Mouse (Mus musculus) large intestine, adult 2 months (tissue): ENCODE measurements at regions not wholly inside any gene's neighbourhood (a gene's known extent, or its start where the extent isn't known, plus 50 kb on each side); places are given as distances from the start of the nearest gene placed in this dataset.

Source experiments
- DNase-seq: peaks from one replicate; pipeline ENCODE4 v3.0.0-alpha.2; 2012; ENCODE audit warnings: low read depth, low spot score
- WGBS: fragments of 180-500 bp; shearing (Covaris S2); methylation state at CpG from one replicate; pipeline ENCODE4 v1.1.7; 2018; 5-methylcytosine and 5-hydroxymethylcytosine counted together

DNA sequence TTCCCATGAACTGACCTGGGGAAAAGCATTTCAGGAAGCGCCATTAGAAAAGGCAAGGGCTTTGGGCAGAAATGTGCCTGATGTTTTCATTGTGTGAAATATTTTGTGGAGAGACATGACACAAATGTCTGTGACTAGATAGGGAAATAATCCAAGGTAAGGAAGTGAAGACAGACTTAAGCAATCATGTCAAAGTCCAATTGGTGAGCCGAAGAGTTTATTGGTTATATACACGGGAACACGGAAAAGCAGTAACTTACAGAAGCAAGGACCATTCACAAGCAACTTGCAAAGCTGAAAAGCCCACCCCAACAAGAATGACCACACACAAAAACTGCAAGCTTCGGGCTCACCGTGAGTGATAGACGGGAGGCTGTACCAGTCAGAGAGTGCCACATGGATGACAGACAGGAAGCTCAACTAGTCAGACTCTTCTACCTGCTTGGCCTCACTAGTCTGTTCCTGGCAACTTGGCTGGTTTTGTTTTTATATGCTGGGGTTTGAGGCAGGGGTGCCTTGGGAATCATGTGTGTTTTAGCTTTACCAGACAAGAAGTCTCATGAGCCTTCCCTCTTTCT is 82.2 kb upstream of the Btg1 start:
- peak; percentile 47 for DNase-seq
- 54% methylated on average over 7 of the region's 7 CpGs for WGBS

DNA sequence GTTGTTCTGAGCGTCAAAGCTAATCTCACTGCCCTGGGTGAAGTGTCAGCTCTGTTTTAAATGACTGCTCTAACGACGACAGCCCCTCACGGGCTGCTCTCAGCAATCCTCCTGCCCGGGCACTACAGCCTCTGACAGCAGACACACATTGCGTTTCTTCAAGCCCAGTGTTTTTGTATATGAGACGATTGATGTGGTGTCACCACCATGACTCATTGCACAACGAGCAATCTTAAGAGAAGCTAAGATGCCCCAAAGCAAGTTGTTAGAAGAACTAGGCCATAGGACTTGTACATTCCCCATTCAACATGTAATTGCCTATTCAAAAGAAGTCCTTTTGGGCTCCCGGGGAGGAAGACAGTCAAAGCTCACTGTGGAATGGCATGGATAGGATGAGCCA is 81.3 kb upstream of the Btg1 start:
- WGBS, result 82% methylated on average over 9 of the region's 9 CpGs
- no peak for DNase-seq

- WGBS, result 93% methylated on average over 2 of the region's 2 CpGs
These were observed 76.0 kb upstream of the Btg1 start for GRCm38 (mm10) chr10:96540828-96541227.

DNA sequence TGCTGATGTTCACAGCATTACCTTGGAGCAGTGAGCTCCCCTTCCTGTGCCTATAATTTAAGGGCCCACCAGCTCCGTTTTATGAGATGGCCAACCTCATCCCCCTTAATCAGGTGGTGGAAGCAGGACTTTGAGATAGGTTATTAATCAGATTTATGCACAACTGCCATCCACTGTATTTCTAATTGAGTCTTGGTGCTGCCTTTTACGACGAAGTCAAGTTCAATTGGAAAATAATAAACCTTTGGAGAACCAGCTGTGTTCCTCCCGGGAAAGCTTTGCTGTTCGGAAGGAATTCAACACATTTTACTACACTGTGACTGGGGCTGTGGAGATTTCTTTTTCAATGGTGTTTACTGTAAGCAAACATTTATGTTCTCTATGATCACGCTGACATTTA is 71.5 kb upstream of the Btg1 start:
- 32% methylated on average over 6 of the region's 6 CpGs for WGBS
- no peak for DNase-seq

More at GRCm38 (mm10) chr10:96540828-96541227, 76.0 kb upstream of the Btg1 start:
- no peak for DNase-seq

DNA sequence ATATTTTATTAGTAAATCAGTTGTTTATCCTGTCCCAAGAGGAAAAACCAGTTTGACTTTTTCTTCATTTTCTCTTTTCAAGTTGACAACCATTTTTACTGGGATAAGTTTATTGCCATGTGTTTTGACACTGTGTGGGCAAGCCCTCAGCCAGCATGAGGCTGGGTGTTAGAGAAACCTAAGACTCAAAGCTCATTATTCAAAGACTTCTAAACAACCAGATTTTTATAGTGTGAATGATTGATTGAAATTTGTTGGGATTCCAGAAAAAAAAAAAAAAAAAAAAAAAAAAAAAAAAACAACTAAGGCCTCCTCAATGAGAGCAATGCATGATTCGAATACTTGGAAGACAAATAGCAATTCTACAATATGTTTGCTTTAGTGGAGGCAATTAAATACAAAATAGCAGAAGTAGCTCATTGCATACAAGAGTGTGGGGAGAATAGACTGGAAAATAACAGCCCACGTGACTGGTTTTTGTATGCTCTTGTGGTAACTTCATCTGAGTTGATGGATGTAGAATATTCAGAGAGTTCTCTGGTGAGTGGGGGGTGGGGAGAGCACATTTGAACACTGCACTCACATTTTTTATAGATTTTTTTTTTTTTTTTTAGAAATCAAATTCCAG is 70.9 kb upstream of the Btg1 start:
- 61% methylated on average over 2 of the region's 2 CpGs for WGBS
- no peak for DNase-seq

DNA sequence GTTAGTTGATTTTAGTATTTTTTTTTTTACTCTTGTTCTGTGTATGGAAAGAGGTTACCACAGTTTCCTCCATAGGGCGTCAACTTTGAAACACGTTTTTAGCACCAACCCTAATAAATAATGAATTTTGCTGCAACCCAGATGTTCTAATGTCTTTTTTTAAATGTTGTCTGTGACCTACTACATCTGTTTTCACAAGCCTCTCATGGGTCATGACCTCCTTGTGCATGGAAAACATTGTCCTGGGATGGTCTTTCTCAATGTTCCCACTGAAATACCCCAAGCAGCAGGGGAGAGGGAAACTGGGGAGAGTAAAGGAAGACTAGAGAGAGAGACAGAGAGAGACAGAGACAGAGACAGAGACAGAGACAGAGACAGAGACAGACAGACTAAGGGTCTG is 67.2 kb upstream of the Btg1 start:
- WGBS, result 75% methylated on average over 2 of the region's 2 CpGs
- no peak for DNase-seq

GRCm38 (mm10) chr10:96550266-96550665 is 66.5 kb upstream of the Btg1 start:
- WGBS, result 75% methylated on average over 4 of the region's 4 CpGs

GRCm38 (mm10) chr10:96557336-96557735 is 59.5 kb upstream of the Btg1 start:
- DNase-seq, result no peak
- WGBS, result 33% methylated on average over 2 of the region's 2 CpGs

More at GRCm38 (mm10) chr10:96550266-96550665, 66.5 kb upstream of the Btg1 start:
- DNase-seq, result no peak

DNA sequence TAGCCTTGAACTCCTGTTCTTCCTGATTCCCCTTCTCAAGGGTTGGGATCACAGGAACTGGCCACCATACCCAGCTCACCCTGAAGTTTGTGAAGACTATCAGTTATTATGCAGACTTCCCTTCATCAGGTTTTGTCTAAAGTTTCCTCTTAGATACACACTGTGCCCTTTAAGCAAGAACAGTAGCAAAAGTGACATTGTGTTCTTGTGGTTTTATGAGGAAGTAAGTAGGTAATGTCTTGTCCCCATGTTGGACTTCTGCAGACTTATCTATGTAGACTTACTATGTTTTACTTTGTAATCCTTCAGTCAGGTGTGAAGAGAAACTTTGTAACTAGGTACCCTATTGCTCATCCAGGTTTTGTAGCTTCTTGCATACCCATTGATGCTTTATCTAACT is 51.5 kb upstream of the Btg1 start:
- no peak for DNase-seq
